In the genomic region with DNA sequence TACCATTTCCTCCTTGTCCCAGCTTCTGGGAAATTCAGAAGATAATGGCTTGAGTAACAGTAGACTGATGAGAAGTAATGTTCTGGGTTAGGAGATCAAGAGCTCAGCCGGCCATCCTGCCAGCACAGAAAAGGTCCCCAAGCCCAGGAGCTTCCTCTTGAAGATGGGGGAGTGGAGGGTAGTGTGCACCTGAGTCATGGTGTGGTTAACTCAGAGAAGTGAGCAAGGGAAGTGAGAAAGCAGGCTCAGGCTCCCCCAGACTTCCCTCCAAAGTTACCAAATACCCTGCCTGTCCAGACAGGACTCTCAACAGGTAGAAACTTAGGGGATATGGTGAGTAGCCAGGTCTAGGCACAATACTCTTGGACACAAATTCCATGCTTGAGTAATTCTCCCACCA, we compare ENCODE assay signal across 27 mouse cellular contexts. TPM values are rescaled to one million over a fixed set of nuclear protein-coding genes. Genes with fewer than 3 reads are reported as not detected.
DNase-seq lines count a peak whose midpoint lies in the region; ATAC-seq and TF ChIP-seq lines count a peak whose summit lies in the region.
"Had no signal": no experiment of that assay in that cellular context is flagged by ENCODE, and none has a peak within 500 bp of the region (broad histone marks: within the 10 kb centered on the region; RNA-seq: fewer than 3 reads in every experiment).

No protein-coding gene starts in this region.

- 0 out of 2 replicates have a peak, but pooled peaks cover 3% of the 10 kb centered on the region for H3K36me3 ChIP-seq in heart, embryonic 11.5 days (ENCODE audit: control insufficient read depth, insufficient read depth, low read length)
- H3K36me3 ChIP-seq in intestine, postnatal 0 days (ENCODE audit: control insufficient read depth, insufficient read depth), result peaks cover 8% of the 10 kb centered on the region; the same call in 1 of the 2 replicates
- H3K36me3 ChIP-seq: forebrain, embryonic 15.5 days; G1E had no signal

- no peak overlapping the region for H3K27ac ChIP-seq in heart, embryonic 11.5 days (ENCODE audit: low read depth, low read length)
- no peak overlapping the region for H3K27ac ChIP-seq in intestine, postnatal 0 days (ENCODE audit: low read depth, low read length)
- H3K27ac ChIP-seq: forebrain, embryonic 15.5 days; hindbrain, postnatal 0 days; kidney, embryonic 15.5 days; limb, embryonic 13.5 days; liver, embryonic 12.5 days; neural tube, embryonic 13.5 days had no signal

- no peaks in the 10 kb centered on the region for H3K27me3 ChIP-seq in heart, embryonic 11.5 days (ENCODE audit: control insufficient read depth, insufficient read depth, low read length)
- H3K27me3 ChIP-seq in intestine, postnatal 0 days (replicated peaks; ENCODE audit: control insufficient read depth, insufficient read depth, low read length), result no peaks in the 10 kb centered on the region
- H3K27me3 ChIP-seq: forebrain, embryonic 15.5 days; heart, embryonic 12.5 days; kidney, embryonic 15.5 days; limb, embryonic 13.5 days; liver, embryonic 12.5 days; neural tube, embryonic 13.5 days; Patski had no signal

- DNase-seq in thymus, postnatal 14 days, result peak; percentile 45
- no peak for DNase-seq in thymus, postnatal 4 days
- no peak for DNase-seq in right cerebral cortex, adult 2 months (ENCODE audit: low spot score in 2 of 2)
- DNase-seq: adrenal gland, adult 2 months; cerebellum, adult 18-20 months; cerebellum, postnatal 25 days; gastrocnemius, postnatal 10 days; heart, adult 11 months; heart, postnatal 10 days; kidney, postnatal 4 days; lung, adult 18-20 months; lung, postnatal 10 days; midbrain, embryonic 14.5 days had no signal

- 66% methylated on average over 1 of the region's 1 CpGs for WGBS in heart, embryonic 11.5 days (ENCODE audit: insufficient replicate concordance)
- WGBS in intestine, postnatal 0 days, result 90% methylated on average over 1 of the region's 1 CpGs

- H3K4me2 ChIP-seq in heart, embryonic 11.5 days, result no peak overlapping the region
- H3K4me2 ChIP-seq in intestine, postnatal 0 days (replicated peaks; ENCODE audit: low read depth), result no peak overlapping the region
- H3K4me2 ChIP-seq: forebrain, embryonic 15.5 days; heart, embryonic 12.5 days; kidney, embryonic 15.5 days; limb, embryonic 13.5 days; liver, embryonic 12.5 days; neural tube, embryonic 13.5 days had no signal

- H3K9me3 ChIP-seq in heart, embryonic 11.5 days (replicated peaks; ENCODE audit: control insufficient read depth, low read length), result no peaks in the 10 kb centered on the region
- no peaks in the 10 kb centered on the region for H3K9me3 ChIP-seq in intestine, postnatal 0 days (ENCODE audit: control insufficient read depth)
- H3K9me3 ChIP-seq: forebrain, embryonic 15.5 days; G1E; heart, embryonic 12.5 days; liver, embryonic 12.5 days; neural tube, embryonic 13.5 days had no signal

- H3K4me3 ChIP-seq in heart, embryonic 11.5 days (ENCODE audit: low read depth, low read length), result no peak overlapping the region
- H3K4me3 ChIP-seq in intestine, postnatal 0 days (ENCODE audit: low read depth, low read length), result no peak overlapping the region
- H3K4me3 ChIP-seq: forebrain, embryonic 15.5 days; heart, embryonic 12.5 days; kidney, embryonic 15.5 days; limb, embryonic 13.5 days; liver, embryonic 12.5 days; neural tube, embryonic 13.5 days had no signal

- ATAC-seq in common myeloid progenitor, adult 5-6 weeks (replicated peaks; ENCODE audit: low read depth, poor library complexity, severe bottlenecking), result peak; percentile 57
- ATAC-seq in megakaryocyte progenitor cell, adult 5-6 weeks (replicated peaks; ENCODE audit: poor library complexity), result peak; percentile 76
- ATAC-seq in heart, embryonic 11.5 days (replicated peaks; ENCODE audit: insufficient number of reproducible peaks, low FRiP score, low TSS enrichment), result no peak
- no peak for ATAC-seq in intestine, postnatal 0 days
- ATAC-seq: forebrain, embryonic 15.5 days; hindbrain, postnatal 0 days; intestine, embryonic 16.5 days; liver, embryonic 12.5 days; Patski had no signal

- peaks cover 40% of the 10 kb centered on the region for H3K4me1 ChIP-seq in heart, embryonic 11.5 days (ENCODE audit: control insufficient read depth, insufficient read depth, low read length)
- H3K4me1 ChIP-seq in intestine, postnatal 0 days (replicated peaks; ENCODE audit: control insufficient read depth, insufficient read depth, low read length), result peaks cover 28% of the 10 kb centered on the region

- no peak overlapping the region for H3K9ac ChIP-seq in heart, embryonic 11.5 days (ENCODE audit: low read depth, low read length)
- no peak overlapping the region for H3K9ac ChIP-seq in intestine, postnatal 0 days (ENCODE audit: low read depth, low read length)
- H3K9ac ChIP-seq: forebrain, embryonic 15.5 days; heart, embryonic 12.5 days; kidney, embryonic 15.5 days; limb, embryonic 13.5 days; liver, embryonic 12.5 days; neural tube, embryonic 13.5 days had no signal

- no peak for TF ChIP-seq CTCF in intestine, postnatal 0 days (IDR thresholded peaks at IDR 0.05; ENCODE audit: low read depth)

RNA-seq across cellular contexts. Expression of gene Actn1, which starts 24.9 kb away (rescaled TPM):
- total RNA-seq in common myeloid progenitor, adult 5-6 weeks (2017), result 2.4 and 10.3 TPM in 2 replicates
- total RNA-seq in megakaryocyte progenitor cell, adult 5-6 weeks (2015), result 14.8 and 17.2 TPM in 2 replicates
- total RNA-seq in megakaryocyte progenitor cell, adult 5-6 weeks (2017), result 17.8 and 19.4 TPM in 2 replicates
- polyA plus RNA-seq in heart, embryonic 11.5 days (2014; fragmentation: Nextera tagmentation; extraction: Ambion mirVana), result 53.2 and 54.1 TPM in 2 replicates
- polyA plus RNA-seq in intestine, postnatal 0 days (2015; fragmentation: Nextera tagmentation; extraction: Ambion mirVana), result 28.7 and 29.3 TPM in 2 replicates

Comparison
In these comparisons a context has a peak if more than half of its experiments do, and no peak if none do; other contexts are left out.
1. ATAC-seq: peak in common myeloid progenitor, adult 5-6 weeks (single experiment) and megakaryocyte progenitor cell, adult 5-6 weeks (single experiment); none in heart, embryonic 11.5 days (single experiment) and intestine, postnatal 0 days (single experiment).